Mouse (Mus musculus): ENCODE results near the gene Cadps.
A peak's percentile ranks its signal among the peaks of the same experiment; 100 is the strongest.

The Cadps gene

DNA sequence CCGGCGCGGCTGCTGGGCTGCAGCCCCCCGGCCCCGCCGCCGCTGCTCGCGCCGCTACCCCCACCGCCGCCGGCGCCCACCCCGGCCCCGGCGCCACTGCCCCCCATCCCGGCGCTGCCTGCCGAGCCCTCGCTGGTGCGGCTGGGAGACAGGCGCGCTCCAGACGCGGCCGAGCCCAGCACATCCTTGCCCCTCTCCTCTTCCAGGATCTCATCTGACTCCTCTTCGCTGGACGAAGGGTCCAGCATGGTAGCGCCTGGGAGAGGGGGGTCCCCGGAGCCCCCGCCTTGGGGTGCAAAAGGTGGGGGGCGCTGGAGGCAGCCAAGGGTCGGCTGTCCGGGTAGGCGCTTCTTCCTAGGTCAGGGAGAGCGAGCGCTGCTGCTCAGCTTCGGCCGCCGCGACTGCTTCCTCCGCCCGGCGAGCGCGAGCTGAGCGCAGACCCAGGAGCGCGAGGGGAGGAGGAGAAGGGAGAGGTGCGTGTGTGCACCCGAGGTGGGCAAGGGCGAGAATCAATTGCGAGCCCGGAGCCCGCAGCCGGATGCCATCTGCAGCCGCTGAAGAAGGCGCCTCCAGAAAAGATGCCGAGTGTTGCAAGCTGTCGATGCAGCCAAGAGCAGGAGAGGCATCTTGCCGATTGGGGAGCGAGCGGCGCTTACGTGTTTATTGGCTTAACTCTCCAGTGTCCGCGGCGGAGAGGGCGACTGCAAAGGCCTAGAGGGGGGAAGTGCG is at the start of gene Cadps:
Cadps (minus strand) TSS at position 589 of the 729 bp plus-strand sequence.
- peak; percentile 3 to 4 for DNase-seq

DNA sequence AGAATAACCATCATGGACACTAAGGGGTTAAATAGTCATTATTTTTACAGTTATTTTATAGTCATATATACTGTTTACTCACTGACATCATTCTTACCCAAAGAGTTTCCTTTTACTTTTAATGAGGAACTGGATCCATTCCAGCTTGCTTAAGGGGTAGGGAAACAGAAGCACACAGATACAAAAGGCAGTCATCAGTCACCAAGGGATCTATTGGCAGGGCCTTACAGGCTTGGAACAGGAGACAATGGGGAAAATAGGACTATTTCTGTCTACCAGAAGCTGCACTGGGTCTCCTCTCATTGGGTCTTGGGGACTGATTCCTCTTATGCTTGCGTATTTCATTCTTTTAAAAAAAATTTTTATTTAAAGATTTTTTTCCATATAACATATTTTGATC is 46.7 kb upstream of the Cadps start:
- no peak for DNase-seq

DNA sequence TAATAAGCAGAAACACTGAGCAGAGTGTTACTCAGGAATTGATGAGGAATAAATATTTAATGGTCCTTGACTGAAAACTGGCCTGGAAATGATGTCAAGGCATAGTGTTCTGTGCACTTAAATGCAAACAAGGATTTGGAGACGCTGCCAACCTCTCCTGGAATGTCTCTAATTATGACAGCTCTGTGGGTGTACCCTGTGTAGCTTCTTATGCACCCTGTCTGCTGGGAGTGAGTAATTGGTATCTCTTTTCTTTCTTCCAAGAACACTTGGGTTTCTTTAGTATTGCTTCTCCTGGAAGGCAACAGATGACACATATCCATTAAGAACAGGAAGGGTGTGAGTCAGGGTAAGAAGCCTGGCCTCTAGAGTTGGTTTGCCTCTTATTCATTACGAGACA is 42.4 kb upstream of the Cadps start:
- no peak for DNase-seq

DNA sequence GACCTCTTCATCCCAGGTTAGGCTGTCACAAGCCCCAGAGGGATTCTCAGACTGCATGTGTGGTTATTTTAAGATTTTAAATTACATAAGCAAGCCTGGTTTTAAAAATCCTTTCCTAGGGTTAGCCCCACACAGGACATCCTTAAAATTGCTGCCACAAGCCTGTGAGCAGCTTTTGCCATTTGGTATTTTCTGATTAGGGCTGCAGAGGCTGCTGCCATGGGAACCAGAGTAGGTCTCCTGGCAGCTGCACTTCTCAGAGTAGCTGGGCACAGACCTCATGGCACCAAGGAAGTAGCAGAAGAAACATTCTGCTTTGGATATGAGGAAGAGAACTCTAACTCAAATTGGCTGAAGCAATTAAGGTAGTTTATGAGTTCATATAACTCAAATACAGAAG is 21.0 kb upstream of the Cadps start:
- no peak for DNase-seq

DNA sequence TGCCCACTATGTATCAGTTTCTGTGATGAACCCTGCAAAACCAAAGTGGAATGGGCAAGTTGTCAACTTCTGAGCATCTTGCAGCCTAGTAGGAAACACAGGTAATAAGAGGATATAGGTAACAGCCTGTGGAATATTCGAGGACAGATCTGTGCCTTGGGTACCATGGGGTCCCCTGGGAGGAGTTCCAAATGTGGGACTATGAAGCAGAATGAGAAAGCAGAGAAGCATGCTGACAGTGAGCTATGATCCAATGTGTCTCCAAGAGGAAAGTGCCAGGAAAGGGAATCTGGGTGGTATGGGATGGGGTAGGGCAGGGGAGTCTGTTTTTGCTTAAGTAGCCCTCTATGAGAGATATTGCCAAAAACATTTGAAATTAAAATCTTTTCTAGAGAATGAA is 16.6 kb upstream of the Cadps start:
- no peak for DNase-seq

DNA sequence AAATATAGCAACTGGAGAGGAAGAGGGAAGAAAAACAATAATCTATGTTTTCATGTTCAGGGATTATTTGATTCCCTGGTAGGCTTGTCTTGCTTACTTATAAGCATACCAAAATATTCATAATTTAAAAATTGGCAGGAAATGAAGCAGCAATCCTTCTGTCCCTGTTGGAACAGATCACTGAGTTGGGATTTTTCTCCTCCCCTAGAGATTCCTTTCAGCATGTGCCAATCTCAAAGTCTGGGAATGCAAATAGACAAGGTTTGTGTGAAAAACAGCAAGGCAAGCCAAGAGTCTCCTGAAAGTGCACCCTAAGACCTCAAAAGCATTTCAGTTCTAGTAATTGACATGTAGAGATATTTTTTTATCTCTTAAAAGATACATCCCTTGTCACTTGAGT is 16.1 kb upstream of the Cadps start:
- DNase-seq = no peak

DNA sequence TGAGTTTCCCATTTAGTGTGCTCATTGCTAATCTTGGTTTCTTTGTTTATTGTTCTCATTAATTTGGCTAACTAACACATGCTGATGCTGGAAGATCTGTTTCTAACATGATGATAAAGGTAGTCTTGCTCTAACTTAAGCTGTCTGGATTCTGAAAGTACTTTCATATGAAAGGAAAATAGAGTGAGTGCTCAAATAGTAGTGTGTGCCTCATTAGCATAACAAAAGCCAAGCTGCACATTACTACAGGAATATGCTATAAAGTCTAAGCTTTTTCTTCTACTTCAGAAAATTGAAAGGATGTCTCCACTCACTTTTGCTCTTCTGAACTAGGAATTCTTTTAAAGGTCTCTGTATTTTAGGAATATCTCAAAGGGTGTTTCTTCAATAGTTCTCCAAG is 15.4 kb upstream of the Cadps start:
- no peak for DNase-seq

DNA sequence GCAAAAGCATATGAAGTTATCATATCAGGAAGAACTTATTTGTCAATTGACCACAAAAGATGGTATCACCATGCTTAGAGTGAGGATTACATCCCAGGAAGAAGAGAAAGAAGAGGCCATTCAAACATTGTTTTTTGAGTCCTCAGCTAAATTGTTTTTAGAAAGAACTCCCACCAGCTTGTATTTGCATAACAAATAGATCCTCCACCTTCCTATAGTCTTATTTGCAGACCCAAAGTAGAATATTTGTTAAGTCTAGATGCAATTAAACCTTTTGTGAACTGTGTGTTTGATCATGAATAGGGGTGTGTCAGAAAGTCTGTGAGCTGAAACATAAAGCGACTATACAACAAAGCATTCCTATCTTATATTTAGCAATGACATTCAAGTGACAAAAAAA is 15.0 kb upstream of the Cadps start:
- no peak for DNase-seq

DNA sequence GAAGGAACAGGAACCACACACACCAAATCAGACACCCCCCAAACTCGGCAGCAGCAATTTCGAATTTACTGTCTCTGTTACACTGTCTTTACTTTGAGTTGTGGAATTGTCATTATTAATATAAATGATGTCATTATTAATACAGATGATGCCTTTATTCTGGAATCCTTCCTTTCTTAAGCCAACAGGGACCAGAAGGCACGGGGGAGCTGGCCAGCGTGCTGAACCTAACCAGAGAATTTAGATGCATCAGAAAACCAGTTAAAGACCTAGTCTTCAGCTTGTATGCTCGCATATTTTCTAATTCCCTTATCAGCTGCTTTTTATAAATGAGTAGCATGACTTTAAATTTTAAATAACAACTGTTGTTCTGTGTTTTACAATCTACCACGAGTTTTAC is 902 bp upstream of the Cadps start:
- peak; percentile 81 to 82 for DNase-seq

DNA sequence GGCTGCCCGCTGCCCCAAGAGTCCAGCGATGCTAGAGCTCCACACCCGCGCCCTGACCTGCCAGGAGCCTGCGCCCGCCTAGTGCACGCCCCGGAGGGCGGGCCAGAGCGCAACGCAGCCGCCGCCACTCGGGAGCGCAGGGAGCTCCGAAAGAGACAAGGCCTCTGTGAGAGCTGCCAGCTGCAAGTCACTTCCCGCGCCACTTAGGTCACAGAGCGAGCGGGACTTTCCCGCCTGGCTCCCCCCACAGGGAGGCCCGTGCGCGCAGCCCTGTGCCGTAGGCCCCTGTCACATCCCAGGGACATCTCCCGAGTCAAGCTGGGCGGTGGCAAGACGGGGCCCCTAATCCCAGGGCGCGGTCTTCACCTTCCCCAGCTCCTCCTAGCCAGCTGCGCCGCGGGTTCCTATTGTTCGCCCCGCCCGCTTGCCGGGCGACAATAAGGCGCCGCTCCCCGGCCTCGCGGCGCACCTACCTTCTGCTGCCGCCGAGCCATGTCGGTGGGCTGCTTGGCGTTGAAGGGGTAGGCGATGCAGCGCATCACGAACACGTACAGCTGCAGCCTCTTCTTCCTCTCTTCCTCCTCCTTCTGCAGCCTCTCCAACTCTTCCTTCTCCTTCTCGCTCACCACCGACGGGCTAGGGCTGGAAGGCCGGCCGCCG is 918 bp downstream of the Cadps start:
- DNase-seq = peak; percentile 31 to 35

DNA sequence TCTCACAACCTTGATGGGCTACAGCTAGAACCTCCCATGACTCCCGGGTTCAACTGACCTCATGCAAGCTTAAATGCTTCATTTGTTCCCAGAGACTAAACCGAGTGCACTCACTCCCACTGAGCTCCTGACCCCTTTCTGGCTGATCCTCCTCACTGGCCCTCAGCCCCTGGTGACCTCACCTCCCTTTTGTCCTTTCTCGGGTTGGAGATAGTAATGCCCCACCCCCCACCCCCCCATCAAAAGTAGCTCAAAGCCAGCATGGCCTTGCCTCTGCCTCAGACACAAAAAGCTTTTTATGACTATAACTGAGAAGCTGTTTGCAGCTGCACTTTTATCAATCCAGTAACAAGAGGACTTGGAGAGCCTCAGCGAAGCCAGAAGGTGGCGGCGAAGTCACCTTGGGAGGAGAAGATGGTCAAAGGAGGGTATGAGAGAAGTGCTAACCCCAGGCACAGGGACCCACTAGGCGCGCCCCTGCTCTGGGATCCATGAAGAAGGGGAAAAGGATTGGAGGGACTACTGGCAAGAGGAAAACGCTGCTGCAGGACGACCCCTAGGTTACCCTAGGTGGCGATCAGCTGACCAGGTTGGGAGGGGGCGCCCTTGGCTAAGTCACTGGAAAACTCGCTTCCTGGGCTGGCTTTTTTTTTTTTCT is 1.6 kb downstream of the Cadps start:
- DNase-seq = peak; percentile 3 to 4

DNA sequence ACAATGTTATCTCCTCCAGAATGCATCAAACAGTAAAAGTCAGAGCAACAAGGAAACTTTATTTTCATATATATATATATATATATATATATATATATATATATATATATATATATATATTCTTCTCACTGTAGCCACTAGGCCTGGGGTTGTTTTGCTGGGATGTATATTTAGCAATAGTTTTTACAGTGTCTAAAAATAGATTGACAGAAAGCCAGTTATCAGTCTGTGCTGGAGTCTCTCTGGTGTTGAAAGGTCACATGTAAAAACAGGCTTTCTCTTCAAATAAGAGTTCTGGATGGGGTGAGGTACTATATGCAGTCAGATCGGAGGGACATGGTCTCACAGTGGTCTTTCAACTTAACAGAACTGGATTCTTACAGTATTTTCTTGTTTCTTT is 2.7 kb downstream of the Cadps start:
- DNase-seq = no peak

DNA sequence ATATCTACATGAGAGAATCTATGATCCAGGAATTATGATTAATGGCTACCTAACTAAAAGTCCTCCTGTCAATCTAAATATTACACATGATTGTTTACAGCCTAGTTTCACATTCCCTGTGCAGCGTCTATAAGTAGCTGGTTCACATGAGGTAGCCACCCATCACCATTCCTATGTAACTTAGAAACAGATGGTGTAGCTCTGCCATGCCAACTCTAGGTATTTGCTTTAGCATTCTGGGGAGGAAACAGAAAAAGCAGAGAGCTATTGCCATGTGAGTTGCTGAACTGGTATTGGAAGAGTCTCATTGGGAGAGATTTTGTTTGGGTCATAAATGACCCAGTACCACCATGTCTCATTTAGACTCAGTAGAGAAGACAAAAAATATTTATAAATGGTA is 4.4 kb downstream of the Cadps start:
- DNase-seq = no peak

DNA sequence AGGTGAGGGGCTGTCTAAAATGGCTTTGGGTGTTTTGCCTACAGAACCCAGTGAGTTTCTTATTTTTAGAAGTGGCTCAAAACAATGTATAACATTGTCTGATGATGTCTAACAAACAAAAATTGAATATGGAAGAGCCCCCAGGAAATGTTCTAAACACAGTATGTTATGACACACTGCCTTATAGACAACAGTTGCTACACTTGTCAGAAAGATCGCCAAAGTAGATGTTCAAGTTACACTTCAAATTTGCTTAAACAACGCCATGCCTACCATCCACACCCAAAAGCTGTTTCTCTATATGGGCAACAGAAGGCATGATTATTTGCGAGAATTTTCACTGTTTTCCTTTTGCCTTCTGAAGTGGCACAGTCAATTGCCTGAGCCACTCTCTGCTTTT is 10.8 kb downstream of the Cadps start:
- DNase-seq = no peak

DNA sequence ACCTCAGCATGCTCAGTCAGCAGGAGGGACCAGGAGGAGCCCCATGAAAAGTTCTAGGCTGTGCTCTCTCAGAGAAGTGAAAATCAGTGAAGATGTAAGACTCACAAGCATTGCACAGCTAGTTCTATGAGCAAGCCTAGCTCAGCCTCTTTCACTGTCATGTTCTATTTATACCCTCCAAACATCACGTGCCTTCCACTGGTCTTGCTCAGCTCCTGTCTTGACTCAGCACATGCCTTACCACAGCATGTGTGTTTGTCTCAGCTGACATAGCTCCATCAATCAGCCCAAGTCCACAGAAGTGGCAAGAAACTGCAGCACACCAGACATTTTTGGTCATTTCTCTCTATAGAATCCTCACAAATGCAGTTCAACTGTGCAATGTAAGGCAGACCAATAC is 19.9 kb downstream of the Cadps start:
- DNase-seq = no peak

DNA sequence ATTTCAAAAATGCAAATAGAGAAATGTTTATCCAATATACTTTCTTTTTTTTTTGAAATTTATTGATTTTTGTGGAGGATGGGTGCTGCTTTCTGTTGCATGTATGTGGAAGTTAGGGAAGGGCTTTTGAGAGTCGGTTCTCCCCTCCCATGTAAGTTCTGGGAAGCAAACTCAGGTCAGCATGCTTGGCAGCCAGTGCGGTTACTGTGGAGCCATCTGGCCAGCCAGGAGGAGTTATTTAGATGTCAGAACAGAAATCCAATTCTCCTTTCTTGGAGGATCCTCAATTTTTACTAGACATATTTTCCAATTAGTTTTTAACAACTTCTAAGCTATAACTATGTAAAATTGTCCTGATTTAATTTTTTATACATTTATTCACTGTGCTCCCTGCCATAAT is 21.8 kb downstream of the Cadps start:
- DNase-seq = no peak

DNA sequence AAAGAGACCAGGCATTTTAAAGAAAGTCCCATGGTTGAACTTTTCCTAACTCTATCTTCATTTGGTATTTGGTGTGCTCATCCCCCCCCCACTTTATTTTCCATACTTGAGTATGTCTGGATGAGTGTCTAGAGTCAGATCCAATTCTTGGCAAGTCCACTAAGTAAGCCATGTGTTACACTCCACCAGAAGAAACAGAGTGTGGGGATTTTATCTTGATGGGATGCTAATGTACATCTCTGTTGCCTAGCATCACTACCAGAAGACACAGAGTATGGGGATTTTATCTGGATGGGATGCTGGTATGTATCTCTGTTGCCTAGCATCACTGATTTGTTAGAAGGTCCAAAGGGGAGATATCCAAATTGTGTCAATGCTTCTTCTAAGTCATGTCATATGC is 24.0 kb downstream of the Cadps start:
- DNase-seq = no peak

DNA sequence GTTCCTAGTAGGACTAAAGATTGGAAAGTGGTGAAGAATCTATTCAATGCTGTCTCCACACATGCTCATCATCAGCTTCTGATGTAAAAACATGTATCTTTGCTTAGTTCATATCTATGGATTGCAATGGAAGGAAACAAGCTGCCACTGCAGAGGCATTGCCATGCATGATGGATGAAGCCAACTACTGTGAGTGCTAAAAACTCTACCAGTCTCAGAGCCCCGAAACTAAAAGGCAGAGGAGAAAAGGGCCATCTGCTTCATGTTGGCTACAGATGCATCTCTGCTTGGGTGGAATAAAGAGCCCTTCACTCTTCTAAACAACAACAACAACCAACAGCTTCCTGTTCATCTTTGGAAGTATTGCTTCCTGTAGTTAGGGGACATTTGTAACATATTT is 38.6 kb downstream of the Cadps start:
- DNase-seq = no peak

DNA sequence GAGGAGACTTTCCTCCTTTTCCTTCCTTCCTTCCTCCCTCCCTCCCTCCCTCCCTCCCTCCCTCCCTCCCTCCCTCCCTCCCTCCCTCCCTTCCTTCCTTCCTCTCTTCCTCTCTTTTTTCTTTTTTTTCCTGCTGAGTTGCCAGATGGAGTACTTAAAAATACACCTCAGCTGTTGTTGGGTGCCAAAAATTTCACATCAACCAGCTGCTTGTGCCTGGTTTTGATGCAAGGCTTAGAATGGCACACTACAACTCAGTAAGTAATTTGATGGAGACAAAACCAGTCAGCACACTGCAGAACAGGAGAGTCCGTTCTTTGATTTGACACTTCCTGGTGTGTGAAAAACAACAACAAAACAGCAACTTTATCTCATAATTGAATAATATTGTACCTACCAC is 42.9 kb downstream of the Cadps start:
- no peak for DNase-seq

DNA sequence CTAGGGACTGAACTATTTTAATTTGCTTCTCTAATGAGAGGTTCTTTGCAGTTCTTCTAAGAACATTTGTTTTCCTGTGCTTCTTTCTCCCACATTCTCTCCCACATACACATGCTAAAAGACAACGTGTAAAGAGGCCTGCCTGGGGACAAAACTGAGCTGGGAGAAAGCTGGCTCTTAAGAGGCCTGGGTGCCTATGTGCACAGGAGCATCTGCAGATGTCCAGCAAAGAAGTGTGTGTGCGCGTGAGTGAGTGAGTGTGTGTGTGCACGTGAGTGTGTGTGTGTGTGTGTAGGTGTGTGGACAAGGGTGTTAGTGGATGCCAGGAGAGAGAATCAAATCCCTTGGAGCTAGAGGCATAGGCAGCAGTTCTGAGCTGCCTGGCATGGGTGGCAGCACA is 44.9 kb downstream of the Cadps start:
- DNase-seq = no peak

DNA sequence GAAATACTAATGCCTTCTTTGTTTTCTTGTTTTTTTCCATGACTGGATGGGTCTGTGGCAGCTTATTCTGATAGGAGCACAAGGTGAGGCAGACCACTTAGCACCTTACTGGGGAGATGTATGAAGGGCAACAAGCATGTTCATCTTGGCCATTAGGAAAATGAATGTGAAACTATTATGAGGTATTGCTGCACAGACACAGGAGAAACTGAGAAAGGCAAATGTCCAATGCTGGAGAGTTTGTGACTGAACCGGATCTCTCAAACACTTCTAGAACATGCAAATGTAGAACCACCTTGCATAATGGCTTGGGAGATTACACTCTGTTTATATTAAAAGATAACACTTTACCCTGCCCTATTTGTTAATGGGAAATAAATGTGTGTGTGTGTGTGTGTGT is 54.0 kb downstream of the Cadps start:
- DNase-seq = no peak

DNA sequence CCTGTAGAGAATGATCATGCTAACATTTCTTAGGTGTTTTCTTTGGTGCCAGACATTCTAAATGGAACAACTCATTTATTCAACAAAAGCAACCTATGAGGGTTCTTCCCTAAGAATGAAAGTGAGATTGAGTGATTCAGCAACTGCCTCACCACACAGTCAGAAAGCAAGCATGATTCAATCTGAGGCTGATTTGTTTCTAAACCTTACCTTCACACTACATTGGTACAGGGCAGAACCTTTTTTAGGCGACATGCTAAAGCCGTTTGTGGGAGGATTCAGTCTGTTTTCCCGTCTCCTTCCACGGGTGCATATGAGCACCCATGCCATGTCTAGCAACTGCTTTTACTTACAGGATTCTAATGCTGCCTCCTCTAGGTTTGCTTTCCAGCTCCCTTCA is 69.6 kb downstream of the Cadps start:
- DNase-seq = no peak

DNA sequence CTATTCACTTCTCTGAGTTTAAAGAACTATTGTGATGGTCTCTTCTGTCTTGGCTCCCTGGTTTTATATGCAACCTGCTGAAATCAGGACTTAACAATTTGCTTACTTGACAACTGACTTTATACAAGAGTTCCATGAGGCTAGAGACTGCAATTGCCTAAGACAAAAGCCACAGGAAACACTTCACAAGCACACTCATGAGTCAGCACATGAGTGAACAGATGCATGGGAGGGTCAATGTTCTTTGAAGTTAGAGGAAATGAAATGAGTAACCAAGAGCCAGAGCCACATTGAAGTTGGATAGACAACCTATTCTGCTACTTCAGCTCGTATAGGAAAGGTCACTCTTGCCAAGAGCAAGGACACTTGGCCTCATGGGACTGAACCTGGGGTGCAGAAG is 71.1 kb downstream of the Cadps start:
- DNase-seq = no peak

DNA sequence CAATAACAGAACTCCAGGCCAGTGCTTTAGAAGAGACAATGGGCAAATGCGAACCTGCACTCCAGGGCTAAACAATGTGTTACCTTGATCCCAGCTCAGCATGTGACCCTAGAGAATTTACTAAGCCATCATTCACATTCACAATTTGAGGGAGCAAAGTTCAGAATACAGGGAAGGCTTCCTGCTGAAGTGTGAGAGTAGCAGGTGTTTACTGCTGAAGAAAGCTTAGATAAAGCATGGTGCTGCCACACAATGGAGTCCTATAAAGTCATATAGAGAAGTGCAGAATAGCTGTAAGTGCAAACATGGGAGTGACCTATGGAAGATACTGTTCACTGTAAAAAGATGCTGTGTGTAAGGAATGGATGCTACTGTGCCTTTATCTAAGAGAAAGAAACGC is 91.9 kb downstream of the Cadps start:
- DNase-seq = no peak

All from kidney, postnatal 4 days (tissue).